In genomic region chr9:43071176-43071575, GRCm38 (mm10) we compare ENCODE assay signal across 11 mouse cellular contexts. TPM values are rescaled to one million over a fixed set of nuclear protein-coding genes. Genes with fewer than 3 reads are reported as not detected.
DNase-seq lines count a peak whose midpoint lies in the region; ATAC-seq lines count a peak whose summit lies in the region.
"Had no signal": no experiment of that assay in that cellular context is flagged by ENCODE, and none has a peak within 500 bp of the region (broad histone marks: within the 10 kb centered on the region; RNA-seq: fewer than 3 reads in every experiment).

No protein-coding gene starts in this region.

- H3K4me2 ChIP-seq in forebrain, embryonic 15.5 days (replicated peaks): peak overlapping the region; percentile 38
- H3K4me2 ChIP-seq in midbrain, embryonic 14.5 days (ENCODE audit: low read length): peak overlapping the region; percentile 67

- H3K9me3 ChIP-seq in forebrain, embryonic 15.5 days: no peaks in the 10 kb centered on the region
- no peaks in the 10 kb centered on the region for H3K9me3 ChIP-seq in midbrain, embryonic 14.5 days (ENCODE audit: control insufficient read depth, low read length)
- H3K9me3 ChIP-seq: limb, embryonic 10.5 days had no signal

- ATAC-seq in forebrain, embryonic 15.5 days (replicated peaks): peak; percentile 94
- peak; percentile 87 for ATAC-seq in midbrain, embryonic 14.5 days (ENCODE audit: low FRiP score, low TSS enrichment)
- ATAC-seq in granulocyte monocyte progenitor cell, adult 5-6 weeks (replicated peaks; ENCODE audit: poor library complexity, severe bottlenecking): no peak

- DNase-seq in heart, adult 11 months: peak; percentile 33
- DNase-seq in heart, adult 18-20 months: no peak
- peak; percentile 43 for DNase-seq in Muller cell, postnatal 12 days (ENCODE audit: inconsistent ontology term)
- peak; percentile 82 for DNase-seq in midbrain, embryonic 14.5 days
- no peak for DNase-seq in layer of hippocampus, postnatal 36 days
- no peak for DNase-seq in gastrocnemius, postnatal 14 days
- DNase-seq: kidney, adult 9 months had no signal

- peaks cover 37% of the 10 kb centered on the region for H3K4me1 ChIP-seq in forebrain, embryonic 15.5 days
- H3K4me1 ChIP-seq in midbrain, embryonic 14.5 days (ENCODE audit: control insufficient read depth, insufficient read depth, low read length): peaks cover 35% of the 10 kb centered on the region

- no peaks in the 10 kb centered on the region for H3K27me3 ChIP-seq in forebrain, embryonic 15.5 days
- no peaks in the 10 kb centered on the region for H3K27me3 ChIP-seq in midbrain, embryonic 14.5 days (ENCODE audit: control insufficient read depth, insufficient read depth, low read length)

- H3K36me3 ChIP-seq in forebrain, embryonic 15.5 days: no peaks in the 10 kb centered on the region
- no peaks in the 10 kb centered on the region for H3K36me3 ChIP-seq in midbrain, embryonic 14.5 days (ENCODE audit: control insufficient read depth, insufficient read depth, low read length)
- H3K36me3 ChIP-seq: limb, embryonic 10.5 days had no signal

- peak overlapping the region; percentile 84 for H3K27ac ChIP-seq in forebrain, embryonic 15.5 days (replicated peaks)
- H3K27ac ChIP-seq in midbrain, embryonic 14.5 days (replicated peaks; ENCODE audit: low read depth, low read length): peak overlapping the region; percentile 88
- H3K27ac ChIP-seq: limb, embryonic 10.5 days had no signal

- H3K9ac ChIP-seq in forebrain, embryonic 15.5 days (replicated peaks): peak overlapping the region; percentile 49
- H3K9ac ChIP-seq in midbrain, embryonic 14.5 days (replicated peaks; ENCODE audit: low read length): peak overlapping the region; percentile 71

- 9% methylated on average over 4 of the region's 4 CpGs for WGBS in forebrain, embryonic 15.5 days
- WGBS in midbrain, embryonic 14.5 days: 2% methylated on average over 4 of the region's 4 CpGs

- H3K4me3 ChIP-seq in forebrain, embryonic 15.5 days: peak overlapping the region; percentile 45
- peak overlapping the region; percentile 51 for H3K4me3 ChIP-seq in midbrain, embryonic 14.5 days (replicated peaks; ENCODE audit: low read depth, low read length)
- H3K4me3 ChIP-seq: limb, embryonic 10.5 days had no signal

- intact Hi-C loops in gastrocnemius, postnatal 14 days (cut with DNase I; ENCODE audit: low total_unique reads): no loop called here

RNA-seq across cellular contexts. Expression of gene Arhgef12, which starts 35.9 kb away (rescaled TPM):
- total RNA-seq in heart, adult 18-20 months (2021): 100 to 1,000 TPM; 119 to 128 TPM
- 19.3 and 20.0 TPM in 2 replicates for polyA plus RNA-seq in forebrain, embryonic 15.5 days (2015; fragmentation: Nextera tagmentation; extraction: Ambion mirVana)
- 34.8 and 38.6 TPM in 2 replicates for polyA plus RNA-seq in midbrain, embryonic 14.5 days (2014; fragmentation: Nextera tagmentation; extraction: Ambion mirVana)
- total RNA-seq in granulocyte monocyte progenitor cell, adult 5-6 weeks (2014; fragmentation: Nextera tagmentation): 0.06 and 0.28 TPM in 2 replicates
- 0.39 and 0.62 TPM in 2 replicates for total RNA-seq in granulocyte monocyte progenitor cell, adult 5-6 weeks (2017)
- total RNA-seq in layer of hippocampus, postnatal 36 days (2021): 100 to 1,000 TPM; 147 to 158 TPM
- 10 to 100 TPM; 45.7 to 52.5 TPM for total RNA-seq in gastrocnemius, postnatal 14 days (2021)

RNA-seq across cellular contexts. Expression of gene Tmem136, which starts 45.2 kb away (rescaled TPM):
- 1 to 10 TPM; 5.0 to 6.2 TPM for total RNA-seq in heart, adult 18-20 months (2021)
- polyA plus RNA-seq in forebrain, embryonic 15.5 days (2015; fragmentation: Nextera tagmentation; extraction: Ambion mirVana): 7.5 and 9.3 TPM in 2 replicates
- 9.8 and 11.6 TPM in 2 replicates for polyA plus RNA-seq in midbrain, embryonic 14.5 days (2014; fragmentation: Nextera tagmentation; extraction: Ambion mirVana)
- total RNA-seq in granulocyte monocyte progenitor cell, adult 5-6 weeks (2014; fragmentation: Nextera tagmentation): not detected in 2 replicates
- total RNA-seq in granulocyte monocyte progenitor cell, adult 5-6 weeks (2017): not detected in 2 replicates
- 10 to 100 TPM; 18.2 to 19.0 TPM for total RNA-seq in layer of hippocampus, postnatal 36 days (2021)
- 1 to 10 TPM; 1.2 TPM for total RNA-seq in gastrocnemius, postnatal 14 days (2021)
- total RNA-seq: neutrophil, adult 5-6 weeks had no signal

Comparison
In these comparisons a context has a peak if more than half of its experiments do, and no peak if none do; other contexts are left out.
1. DNase-seq: peak in heart, adult 11 months (single experiment), Muller cell, postnatal 12 days (single experiment) and midbrain, embryonic 14.5 days (single experiment); none in heart, adult 18-20 months (0 of 2), layer of hippocampus, postnatal 36 days (0 of 2) and gastrocnemius, postnatal 14 days (single experiment).
2. RNA of gene Arhgef12, which starts 35.9 kb away (total RNA-seq): 147 to 158 TPM in layer of hippocampus, postnatal 36 days, 119 to 128 TPM in heart, adult 18-20 months and 45.7 to 52.5 TPM in gastrocnemius, postnatal 14 days; 0.06 to 0.62 TPM in granulocyte monocyte progenitor cell, adult 5-6 weeks; every median in the first group is over 10 times any median in the second.